Mouse (Mus musculus): ENCODE results near the gene Cnot9.
"Not testable (repeated sequence)": the region's sequence is repeated elsewhere in the genome, so short reads cannot be mapped to it uniquely, and the experiment has no call there.

The Cnot9 gene

GRCm38 (mm10) chr1:74505721-74506464, at the start of gene Cnot9:
Gene Cnot9 (plus strand): TSS chr1:74506058.
- DNase-seq: peak; percentile 100

GRCm38 (mm10) chr1:74460273-74460672, 45.6 kb upstream of the Cnot9 start:
- peak; percentile 49 to 52 for DNase-seq

GRCm38 (mm10) chr1:74485792-74486191, 20.1 kb upstream of the Cnot9 start:
- no peak for DNase-seq

GRCm38 (mm10) chr1:74501106-74501505, 4.8 kb upstream of the Cnot9 start:
- DNase-seq: no peak

GRCm38 (mm10) chr1:74505393-74505720, 501 bp upstream of the Cnot9 start:
- no peak for DNase-seq

- DNase-seq: no peak
Observed at GRCm38 (mm10) chr1:74506471-74506881, 618 bp downstream of the Cnot9 start.

- no peak for DNase-seq
Observed at GRCm38 (mm10) chr1:74507780-74508179, 1.9 kb downstream of the Cnot9 start.

- DNase-seq: no peak
Observed at GRCm38 (mm10) chr1:74511306-74511705, 5.4 kb downstream of the Cnot9 start.

GRCm38 (mm10) chr1:74512999-74513398, 7.1 kb downstream of the Cnot9 start:
- not testable (repeated sequence) for DNase-seq

GRCm38 (mm10) chr1:74519875-74520274, 14.0 kb downstream of the Cnot9 start:
- no peak for DNase-seq

- DNase-seq: no peak
Observed at GRCm38 (mm10) chr1:74524746-74525145, 18.9 kb downstream of the Cnot9 start.

GRCm38 (mm10) chr1:74528589-74528988, 22.7 kb downstream of the Cnot9 start:
- DNase-seq: no peak

- DNase-seq: peak; percentile 10 to 20
Observed at GRCm38 (mm10) chr1:74538650-74539049, 32.8 kb downstream of the Cnot9 start.

- DNase-seq: peak; percentile 66 to 78
Observed at GRCm38 (mm10) chr1:74542451-74542961, 36.6 kb downstream of the Cnot9 start, which contains the start of gene Plcd4. Gene Plcd4 (plus strand): TSS chr1:74542888.

GRCm38 (mm10) chr1:74544184-74544583, 38.3 kb downstream of the Cnot9 start, which contains the start of gene Usp37:
Gene Usp37 (minus strand): TSS chr1:74544284.
- no peak for DNase-seq

GRCm38 (mm10) chr1:74559061-74559460, 53.2 kb downstream of the Cnot9 start:
- DNase-seq: no peak

GRCm38 (mm10) chr1:74565834-74566233, 60.0 kb downstream of the Cnot9 start:
- DNase-seq: no peak

GRCm38 (mm10) chr1:74569739-74570719, 64.2 kb downstream of the Cnot9 start:
- DNase-seq: no peak

All from cerebellum, adult 18-20 months (tissue).